Comparison of ENCODE assay signal across 9 mouse cellular contexts in the genomic region with DNA sequence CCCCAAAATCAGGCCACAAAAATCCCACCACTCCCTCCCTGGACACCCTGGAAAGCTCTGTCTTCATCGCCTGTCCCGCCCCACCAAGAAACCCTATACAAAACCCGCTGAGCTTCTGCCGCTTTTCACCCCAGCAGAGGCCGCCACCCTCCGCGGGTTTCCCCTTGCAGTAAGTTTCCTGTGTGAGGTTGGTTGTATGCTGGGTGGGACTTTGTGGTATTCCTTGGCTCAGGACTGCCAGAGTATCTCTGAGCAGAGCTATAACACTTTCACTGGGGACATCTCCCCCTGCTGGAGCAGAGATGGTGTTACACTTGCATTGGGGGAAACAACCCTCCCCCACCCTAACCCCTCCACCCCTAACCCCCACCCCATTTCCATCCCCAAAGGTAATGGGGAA. TPM values are rescaled to one million over a fixed set of nuclear protein-coding genes. Genes with fewer than 3 reads are reported as not detected.
DNase-seq lines count a peak whose midpoint lies in the region; ATAC-seq and TF ChIP-seq lines count a peak whose summit lies in the region.
"Had no signal": no experiment of that assay in that cellular context is flagged by ENCODE, and none has a peak within 500 bp of the region (broad histone marks: within the 10 kb centered on the region; RNA-seq: fewer than 3 reads in every experiment).

No protein-coding gene starts in this region.

- peak; percentile 36 for TF ChIP-seq RAD21 in MEL (IDR thresholded peaks at IDR 0.05; ENCODE audit: low read depth, low read length)

- H3K36me3 ChIP-seq in kidney, postnatal 0 days (ENCODE audit: insufficient read depth, low read length) = no peaks in the 10 kb centered on the region
- H3K36me3 ChIP-seq in MEL (ENCODE audit: control insufficient read depth in 1 of 2, insufficient read depth in 2 of 2, low read length in 2 of 2) = peaks cover 0 to 21% of the 10 kb centered on the region in 2 experiments; a peak in 2 of 4 replicates
- no peaks in the 10 kb centered on the region for H3K36me3 ChIP-seq in forebrain, embryonic 12.5 days (replicated peaks)
- H3K36me3 ChIP-seq: liver, embryonic 15.5 days had no signal

- peak; percentile 38 for DNase-seq in kidney, postnatal 0 days (ENCODE audit: low spot score)
- no peak for DNase-seq in kidney, postnatal 14 days
- peak; percentile 66 for DNase-seq in MEL (ENCODE audit: low read depth, low spot score)
- peak; percentile 61 to 69 for DNase-seq in spleen, postnatal 36 days (ENCODE audit: low spot score in 2 of 2)
- no peak for DNase-seq in ovary, postnatal 14 days (ENCODE audit: low spot score)

- peak; percentile 51 for TF ChIP-seq CTCF in kidney, postnatal 0 days (IDR thresholded peaks at IDR 0.05; ENCODE audit: low read depth)
- peak; percentile 13 to 53 (median 52) for TF ChIP-seq CTCF in MEL (IDR thresholded peaks at IDR 0.05 in 2 of 3, conservative IDR thresholded peaks at IDR 0.05 in 1 of 3; ENCODE audit: control insufficient read depth in 1 of 3, insufficient read depth in 1 of 3, low read depth in 2 of 3, low read length in 3 of 3, poor library complexity in 1 of 3, severe bottlenecking in 1 of 3)

- peaks cover 20% of the 10 kb centered on the region for H3K79me2 ChIP-seq in MEL (ENCODE audit: control insufficient read depth, insufficient read depth, low read length, poor library complexity)

- H3K27me3 ChIP-seq in kidney, postnatal 0 days (ENCODE audit: insufficient read depth, low read length) = no peaks in the 10 kb centered on the region
- no peaks in the 10 kb centered on the region for H3K27me3 ChIP-seq in MEL (ENCODE audit: control insufficient read depth in 1 of 2, insufficient read depth in 2 of 2, low read length in 2 of 2)
- no peaks in the 10 kb centered on the region for H3K27me3 ChIP-seq in forebrain, embryonic 12.5 days
- H3K27me3 ChIP-seq: liver, embryonic 15.5 days had no signal

- H3K4me3 ChIP-seq in kidney, postnatal 0 days (replicated peaks; ENCODE audit: low read depth, low read length) = no peak overlapping the region
- no peak overlapping the region for H3K4me3 ChIP-seq in MEL (ENCODE audit: control insufficient read depth in 1 of 2, insufficient read depth in 1 of 2, low read depth in 2 of 2, low read length in 2 of 2)
- H3K4me3 ChIP-seq in forebrain, embryonic 12.5 days (replicated peaks) = no peak overlapping the region
- H3K4me3 ChIP-seq: liver, embryonic 15.5 days had no signal

- no peak overlapping the region for H3K27ac ChIP-seq in kidney, postnatal 0 days
- H3K27ac ChIP-seq in MEL (ENCODE audit: control insufficient read depth, low read depth, low read length) = no peak overlapping the region
- no peak overlapping the region for H3K27ac ChIP-seq in forebrain, embryonic 12.5 days
- H3K27ac ChIP-seq: liver, embryonic 15.5 days had no signal

- no peaks in the 10 kb centered on the region for H3K9me3 ChIP-seq in kidney, postnatal 0 days (replicated peaks; ENCODE audit: low read length)
- H3K9me3 ChIP-seq in MEL (replicated peaks; ENCODE audit: insufficient read depth, low read length) = no peaks in the 10 kb centered on the region
- H3K9me3 ChIP-seq in forebrain, embryonic 12.5 days = peaks cover 6% of the 10 kb centered on the region

- TF ChIP-seq POLR2A in MEL (IDR thresholded peaks at IDR 0.05; ENCODE audit: control insufficient read depth in 1 of 2, insufficient read depth in 1 of 2, low read depth in 1 of 2, low read length in 2 of 2, poor library complexity in 1 of 2) = no peak

- no peak for ATAC-seq in kidney, postnatal 0 days (replicated peaks; ENCODE audit: low FRiP score, low read depth)
- ATAC-seq in hematopoietic stem cell, adult 5-6 weeks (replicated peaks in 1 of 2; ENCODE audit: insufficient read depth in 1 of 2, low FRiP score in 2 of 2, low TSS enrichment in 1 of 2, low read depth in 1 of 2, poor library complexity in 2 of 2, severe bottlenecking in 2 of 2) = peak; percentile 48 to 51
- no peak for ATAC-seq in forebrain, embryonic 12.5 days (ENCODE audit: low FRiP score)
- ATAC-seq in cerebellum, adult (ENCODE audit: insufficient number of reproducible peaks, low FRiP score, low TSS enrichment) = no peak

- no peak overlapping the region for H3K9ac ChIP-seq in kidney, postnatal 0 days (ENCODE audit: low read depth, low read length)
- no peak overlapping the region for H3K9ac ChIP-seq in MEL (ENCODE audit: control insufficient read depth, low read depth, low read length, poor library complexity, severe bottlenecking)
- H3K9ac ChIP-seq in forebrain, embryonic 12.5 days = no peak overlapping the region
- H3K9ac ChIP-seq: liver, embryonic 15.5 days had no signal

- WGBS in kidney, postnatal 0 days = 44% methylated on average over 7 of the region's 7 CpGs
- WGBS in forebrain, embryonic 12.5 days = 33% methylated on average over 7 of the region's 7 CpGs

- H3K4me1 ChIP-seq in kidney, postnatal 0 days (replicated peaks; ENCODE audit: insufficient read depth, low read length) = no peaks in the 10 kb centered on the region; the same call in 1 of the 2 replicates
- peaks cover 19 to 27% of the 10 kb centered on the region in 2 experiments for H3K4me1 ChIP-seq in MEL (ENCODE audit: control insufficient read depth in 1 of 2, insufficient read depth in 2 of 2, low read length in 2 of 2)
- H3K4me1 ChIP-seq in forebrain, embryonic 12.5 days = peaks cover 19% of the 10 kb centered on the region

- no peak overlapping the region for H3K4me2 ChIP-seq in kidney, postnatal 0 days (ENCODE audit: low read length)
- H3K4me2 ChIP-seq in forebrain, embryonic 12.5 days = no peak overlapping the region

- no peak for TF ChIP-seq EP300 in MEL (IDR thresholded peaks at IDR 0.05; ENCODE audit: low read depth in 1 of 2, low read length in 2 of 2)

TF ChIP-seq in MEL, 35 proteins besides CTCF, POLR2A, EP300 and RAD21:
- TF ChIP-seq E2F4 (IDR thresholded peaks at IDR 0.05; ENCODE audit: borderline replicate concordance, low read depth, low read length) (no peak), NRF1 (IDR thresholded peaks at IDR 0.05; ENCODE audit: insufficient read depth, low read depth, low read length, poor library complexity, severe bottlenecking) (no peak), ZMIZ1 (IDR thresholded peaks at IDR 0.05; ENCODE audit: low read depth, low read length) (no peak), GATA1 (IDR thresholded peaks at IDR 0.05; ENCODE audit: low read depth, low read length) (no peak), NELFE (IDR thresholded peaks at IDR 0.05; ENCODE audit: low read depth, low read length) (0 out of 2 replicates have a peak, but pooled peaks have one; percentile 19), MAX (IDR thresholded peaks at IDR 0.05; ENCODE audit: low read length) (no peak), MYC (IDR thresholded peaks at IDR 0.05; ENCODE audit: low read depth, low read length) (no peak), ZC3H11A (IDR thresholded peaks at IDR 0.05; ENCODE audit: low read depth, low read length) (no peak; the same call in 1 of the 2 replicates), SMC3 (IDR thresholded peaks at IDR 0.05; ENCODE audit: low read depth, low read length) (peak; percentile 41), MEF2A (IDR thresholded peaks at IDR 0.05; ENCODE audit: extremely low read depth, insufficient replicate concordance, low read depth, low read length, poor library complexity, severe bottlenecking) (no peak), TBP (IDR thresholded peaks at IDR 0.05; ENCODE audit: low read depth, low read length) (no peak), USF1 (IDR thresholded peaks at IDR 0.05; ENCODE audit: low read depth, low read length) (no peak)

RNA-seq across cellular contexts. Expression of gene Arhgap19, which starts 1.5 kb away (rescaled TPM):
- polyA plus RNA-seq in kidney, postnatal 0 days (2015; fragmentation: Nextera tagmentation; extraction: Ambion mirVana) = 9.1 and 9.5 TPM in 2 replicates
- 47.5 and 53.9 TPM in 2 replicates for total RNA-seq in MEL (2012; rRNA removed)
- polyA plus RNA-seq in MEL (2012; ENCODE audit: insufficient read depth in 1 of 2, insufficient read length in 2 of 2, low read depth in 1 of 2, low replicate concordance in 2 of 2, missing spikeins in 1 of 2) = 10 to 100 TPM in 1 of 2 experiments, not detected in 1; 67.9 TPM
- total RNA-seq in hematopoietic stem cell, adult 5-6 weeks (2017) = 17.8 and 26.8 TPM in 2 replicates
- 36.0 and 38.8 TPM in 2 replicates for polyA plus RNA-seq in forebrain, embryonic 12.5 days (2016; fragmentation: Nextera tagmentation; extraction: Ambion mirVana)

RNA-seq across cellular contexts. Expression of gene Frat1, which starts 26.4 kb away (rescaled TPM):
- polyA plus RNA-seq in kidney, postnatal 0 days (2015; fragmentation: Nextera tagmentation; extraction: Ambion mirVana) = 11.1 and 11.4 TPM in 2 replicates
- total RNA-seq in MEL (2012; rRNA removed) = 26.7 and 36.0 TPM in 2 replicates
- polyA plus RNA-seq in MEL (2012; ENCODE audit: insufficient read depth in 1 of 2, insufficient read length in 2 of 2, low read depth in 1 of 2, low replicate concordance in 2 of 2, missing spikeins in 1 of 2) = 10 to 100 TPM in 1 of 2 experiments, not detected in 1; 31.5 TPM
- total RNA-seq in hematopoietic stem cell, adult 5-6 weeks (2017) = 11.4 and 16.7 TPM in 2 replicates
- 18.1 and 20.5 TPM in 2 replicates for polyA plus RNA-seq in forebrain, embryonic 12.5 days (2016; fragmentation: Nextera tagmentation; extraction: Ambion mirVana)

RNA-seq across cellular contexts. Expression of gene Frat2, which starts 44.6 kb away (rescaled TPM):
- polyA plus RNA-seq in kidney, postnatal 0 days (2015; fragmentation: Nextera tagmentation; extraction: Ambion mirVana) = 5.8 and 7.2 TPM in 2 replicates
- 55.6 and 58.2 TPM in 2 replicates for total RNA-seq in MEL (2012; rRNA removed)
- polyA plus RNA-seq in MEL (2012; ENCODE audit: insufficient read depth in 1 of 2, insufficient read length in 2 of 2, low read depth in 1 of 2, low replicate concordance in 2 of 2, missing spikeins in 1 of 2) = 100 to 1,000 TPM in 1 of 2 experiments, not detected in 1; 110 TPM
- total RNA-seq in hematopoietic stem cell, adult 5-6 weeks (2017) = 28.0 and 33.7 TPM in 2 replicates
- 19.3 and 22.7 TPM in 2 replicates for polyA plus RNA-seq in forebrain, embryonic 12.5 days (2016; fragmentation: Nextera tagmentation; extraction: Ambion mirVana)

RNA-seq across cellular contexts. Expression of gene Slit1, which starts 59.9 kb away (rescaled TPM):
- 3.2 and 3.4 TPM in 2 replicates for polyA plus RNA-seq in kidney, postnatal 0 days (2015; fragmentation: Nextera tagmentation; extraction: Ambion mirVana)
- total RNA-seq in MEL (2012; rRNA removed) = 0.04 TPM in 1 of 2 replicates, not detected in the other
- under 1 TPM in 1 of 2 experiments, not detected in 1; 0.04 TPM for polyA plus RNA-seq in MEL (2012; ENCODE audit: insufficient read depth in 1 of 2, insufficient read length in 2 of 2, low read depth in 1 of 2, low replicate concordance in 2 of 2, missing spikeins in 1 of 2)
- total RNA-seq in hematopoietic stem cell, adult 5-6 weeks (2017) = 0.13 TPM in 1 of 2 replicates, not detected in the other
- polyA plus RNA-seq in forebrain, embryonic 12.5 days (2016; fragmentation: Nextera tagmentation; extraction: Ambion mirVana) = 11.0 and 14.0 TPM in 2 replicates

Comparison
In these comparisons a context has a peak if more than half of its experiments do, and no peak if none do; other contexts are left out.
1. DNase-seq: peak in kidney, postnatal 0 days (single experiment), MEL (single experiment) and spleen, postnatal 36 days (2 of 2); none in kidney, postnatal 14 days (single experiment) and ovary, postnatal 14 days (single experiment).
2. ATAC-seq: peak in hematopoietic stem cell, adult 5-6 weeks (2 of 2); none in kidney, postnatal 0 days (single experiment), forebrain, embryonic 12.5 days (single experiment) and cerebellum, adult (single experiment).